Mouse (Mus musculus): ENCODE data around the gene Nup214.

- TF ChIP-seq ZNF384 (IDR thresholded peaks at IDR 0.05; ENCODE audit: low read depth, low read length) (no peak), CHD2 (IDR thresholded peaks at IDR 0.05; ENCODE audit: low read depth, low read length) (no peak)
Measured at GRCm38 (mm10) chr2:32079191-32079725, 105.0 kb downstream of the Nup214 start.

Measured in ES-E14 (cell line).